Mouse (Mus musculus): ENCODE measurements around the gene Tnfrsf19. TPM values are rescaled to one million over a fixed set of nuclear protein-coding genes. Genes with fewer than 3 reads are reported as not detected.

Gene Tnfrsf19
- polyA plus RNA-seq, 1 experiment, result 2.7 TPM

DNA sequence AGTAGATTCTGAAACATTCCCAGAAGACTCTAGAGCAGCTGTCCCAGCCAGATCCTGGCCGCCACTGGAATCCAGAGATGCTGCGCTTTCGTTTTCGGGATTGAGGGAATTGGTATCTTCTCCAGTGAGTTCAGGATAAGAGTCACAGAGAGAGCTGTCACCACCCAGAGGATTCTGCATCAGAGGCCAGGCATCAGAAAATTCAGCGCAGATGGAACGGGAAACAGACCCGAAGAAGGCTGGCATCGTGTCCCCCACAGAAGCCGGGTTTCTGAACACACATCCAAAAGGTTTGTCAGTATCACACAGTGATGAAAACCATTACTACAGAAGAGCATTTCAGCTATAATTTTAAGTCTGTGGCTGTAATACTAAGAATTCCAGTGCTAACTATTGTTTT, 75.3 kb downstream of the Tnfrsf19 start:
- WGBS, result 97% methylated on average over 9 of the region's 9 CpGs
- no peaks in the 10 kb centered on the region for H3K27me3 ChIP-seq (replicated peaks; ENCODE audit: control insufficient read depth, insufficient read depth, low read length)
- no peaks in the 10 kb centered on the region for H3K4me1 ChIP-seq (ENCODE audit: control insufficient read depth, insufficient read depth, low read length)
- TF ChIP-seq POLR2A (IDR thresholded peaks at IDR 0.05; ENCODE audit: low read depth, low read length), result no peak
- no peak for TF ChIP-seq CTCF (conservative IDR thresholded peaks at IDR 0.05; ENCODE audit: insufficient read depth, insufficient read length, low read depth, low read length)
- no peak overlapping the region for H3K27ac ChIP-seq (ENCODE audit: insufficient read depth, low read depth, low read length)
- no peak for DNase-seq
- H3K4me3 ChIP-seq (ENCODE audit: insufficient read depth, low read depth, low read length), result no peak overlapping the region
- no peaks in the 10 kb centered on the region for H3K36me3 ChIP-seq (ENCODE audit: control insufficient read depth, insufficient read depth, low read length)

DNA sequence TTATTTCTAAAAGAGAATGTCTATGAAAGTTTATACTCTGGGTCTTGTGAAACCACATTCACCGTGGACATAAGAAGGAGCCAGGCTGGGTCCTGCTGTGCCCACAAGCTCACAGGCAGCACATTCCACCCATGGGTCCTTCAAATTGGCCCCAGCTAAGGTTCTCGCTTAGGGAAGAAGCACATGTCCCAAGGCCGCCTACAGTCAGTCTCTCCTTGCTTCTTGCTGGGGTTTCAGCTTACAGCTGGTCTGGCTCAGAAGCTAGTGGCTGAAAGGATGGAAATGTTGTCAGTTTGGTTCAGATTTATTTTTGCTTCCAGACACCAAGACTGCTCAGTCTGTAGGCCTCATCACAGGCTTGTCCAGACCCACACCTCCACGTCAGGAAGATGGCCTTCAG, 80.2 kb downstream of the Tnfrsf19 start:
- no peak for TF ChIP-seq POLR2A (IDR thresholded peaks at IDR 0.05; ENCODE audit: low read depth, low read length)
- TF ChIP-seq CTCF (conservative IDR thresholded peaks at IDR 0.05; ENCODE audit: insufficient read depth, insufficient read length, low read depth, low read length), result no peak
- WGBS, result 90% methylated on average over 4 of the region's 4 CpGs
- Histone ChIP-seq H3K27me3 (replicated peaks; ENCODE audit: control insufficient read depth, insufficient read depth, low read length) (no peaks in the 10 kb centered on the region), H3K4me3 (ENCODE audit: insufficient read depth, low read depth, low read length) (no peak overlapping the region), H3K36me3 (ENCODE audit: control insufficient read depth, insufficient read depth, low read length) (no peaks in the 10 kb centered on the region), H3K4me1 (ENCODE audit: control insufficient read depth, insufficient read depth, low read length) (no peaks in the 10 kb centered on the region), H3K27ac (ENCODE audit: insufficient read depth, low read depth, low read length) (no peak overlapping the region)
- DNase-seq, result no peak

DNA sequence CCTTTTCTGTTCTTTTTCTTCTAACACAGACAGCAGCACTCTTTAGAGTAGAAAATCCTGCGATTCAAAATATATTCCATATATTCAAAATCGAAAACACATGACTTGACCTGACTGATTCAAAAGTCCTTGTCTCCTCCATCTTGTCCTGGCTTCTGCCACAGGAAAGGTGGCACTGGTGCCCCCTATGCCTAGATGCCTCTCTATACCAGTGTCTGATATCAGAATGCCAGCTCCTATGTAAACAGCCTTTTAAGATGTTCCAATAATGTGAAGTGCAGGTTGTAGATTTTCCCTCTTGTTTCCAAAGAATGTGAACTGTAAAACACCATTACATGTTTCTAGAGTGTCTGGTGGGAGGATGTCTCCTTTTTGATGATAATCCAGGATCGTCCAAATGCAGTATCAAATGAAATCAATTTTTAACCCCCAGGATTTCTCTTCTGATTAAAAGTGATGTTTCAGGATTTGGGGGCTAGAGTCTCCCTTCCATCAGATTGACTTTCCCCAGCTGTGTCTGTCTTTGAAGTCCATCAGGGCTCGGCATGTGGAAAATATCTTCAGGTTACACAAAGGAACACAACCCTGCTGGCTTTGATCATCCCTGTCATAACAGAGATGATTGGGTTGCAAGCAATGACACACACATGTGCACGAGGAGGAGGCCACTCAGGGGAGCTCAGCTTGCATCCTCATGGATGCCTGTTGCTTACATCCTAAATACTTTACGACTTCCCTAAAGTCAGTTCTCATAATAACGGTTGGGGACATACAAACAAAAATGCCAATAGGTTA, 82.1 kb downstream of the Tnfrsf19 start:
- WGBS, result 72% methylated on average over 7 of the region's 7 CpGs
- DNase-seq, result no peak
- Histone ChIP-seq H3K27me3 (replicated peaks; ENCODE audit: control insufficient read depth, insufficient read depth, low read length) (no peaks in the 10 kb centered on the region), H3K4me3 (ENCODE audit: insufficient read depth, low read depth, low read length) (no peak overlapping the region), H3K4me1 (ENCODE audit: control insufficient read depth, insufficient read depth, low read length) (no peaks in the 10 kb centered on the region), H3K27ac (ENCODE audit: insufficient read depth, low read depth, low read length) (no peak overlapping the region), H3K36me3 (ENCODE audit: control insufficient read depth, insufficient read depth, low read length) (no peaks in the 10 kb centered on the region)
- TF ChIP-seq CTCF (conservative IDR thresholded peaks at IDR 0.05; ENCODE audit: insufficient read depth, insufficient read length, low read depth, low read length) (no peak), POLR2A (IDR thresholded peaks at IDR 0.05; ENCODE audit: low read depth, low read length) (no peak)

DNA sequence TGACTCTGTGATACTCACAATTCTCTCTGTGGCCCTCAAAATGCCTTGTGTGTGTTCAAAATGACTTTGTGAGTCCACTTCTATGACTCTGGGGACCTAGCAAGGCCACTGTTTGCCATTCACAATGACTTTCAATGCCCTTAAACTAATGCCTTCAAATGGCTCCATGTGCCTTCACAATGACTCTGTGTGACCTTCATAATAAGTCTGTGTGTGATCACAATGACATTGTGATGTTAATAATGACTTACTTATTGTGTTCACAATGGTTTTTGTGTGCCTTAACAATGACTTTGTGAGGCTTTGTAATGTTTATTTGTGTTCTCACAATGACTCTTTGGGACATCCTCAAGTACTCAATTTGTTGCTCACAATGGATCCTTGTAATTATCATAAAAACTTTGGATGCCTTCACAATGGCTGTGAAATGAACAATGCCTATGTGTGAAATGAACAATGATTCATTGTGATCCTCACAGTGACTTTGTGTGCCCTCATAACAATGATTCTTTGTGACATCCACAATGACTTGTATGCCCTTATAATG, 88.6 kb downstream of the Tnfrsf19 start:
- TF ChIP-seq CTCF (conservative IDR thresholded peaks at IDR 0.05; ENCODE audit: insufficient read depth, insufficient read length, low read depth, low read length) (no peak), POLR2A (IDR thresholded peaks at IDR 0.05; ENCODE audit: low read depth, low read length) (no peak)
- Histone ChIP-seq H3K4me1 (ENCODE audit: control insufficient read depth, insufficient read depth, low read length) (no peaks in the 10 kb centered on the region), H3K27me3 (replicated peaks; ENCODE audit: control insufficient read depth, insufficient read depth, low read length) (no peaks in the 10 kb centered on the region), H3K36me3 (ENCODE audit: control insufficient read depth, insufficient read depth, low read length) (no peaks in the 10 kb centered on the region), H3K27ac (ENCODE audit: insufficient read depth, low read depth, low read length) (no peak overlapping the region), H3K4me3 (ENCODE audit: insufficient read depth, low read depth, low read length) (no peak overlapping the region)
- no peak for DNase-seq

DNA sequence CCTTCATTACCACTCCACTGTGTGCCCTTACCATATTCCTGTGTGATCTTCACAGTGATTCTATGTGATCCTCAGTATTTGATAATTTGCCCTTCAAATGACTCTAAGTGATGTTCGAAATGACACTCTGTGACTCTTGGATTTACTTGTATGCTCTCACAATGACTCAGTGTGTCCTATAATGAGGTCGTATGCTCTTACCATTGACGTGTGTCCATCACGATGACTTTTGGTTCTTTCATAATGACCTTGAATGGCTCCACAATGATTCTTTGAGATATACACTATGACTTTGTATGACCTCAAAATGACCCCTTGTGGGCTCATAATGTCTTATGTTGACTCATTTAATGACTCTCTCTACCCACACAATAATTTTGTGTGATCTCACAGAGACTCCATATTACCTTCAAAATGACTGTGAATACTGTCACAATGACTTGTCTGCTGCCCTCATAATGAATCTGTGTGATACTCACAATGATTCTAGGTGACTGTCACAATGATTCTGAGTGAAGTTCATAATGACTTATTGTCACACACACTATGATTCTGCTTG, 108.7 kb downstream of the Tnfrsf19 start:
- H3K27me3 ChIP-seq (replicated peaks; ENCODE audit: control insufficient read depth, insufficient read depth, low read length), result no peaks in the 10 kb centered on the region
- H3K4me1 ChIP-seq (ENCODE audit: control insufficient read depth, insufficient read depth, low read length), result no peaks in the 10 kb centered on the region
- WGBS, result 96% methylated on average over 4 of the region's 4 CpGs
- TF ChIP-seq CTCF (conservative IDR thresholded peaks at IDR 0.05; ENCODE audit: insufficient read depth, insufficient read length, low read depth, low read length), result no peak
- no peak for TF ChIP-seq POLR2A (IDR thresholded peaks at IDR 0.05; ENCODE audit: low read depth, low read length)
- no peak overlapping the region for H3K27ac ChIP-seq (ENCODE audit: insufficient read depth, low read depth, low read length)
- H3K36me3 ChIP-seq (ENCODE audit: control insufficient read depth, insufficient read depth, low read length), result no peaks in the 10 kb centered on the region
- no peak for DNase-seq
- H3K4me3 ChIP-seq (ENCODE audit: insufficient read depth, low read depth, low read length), result no peak overlapping the region

DNA sequence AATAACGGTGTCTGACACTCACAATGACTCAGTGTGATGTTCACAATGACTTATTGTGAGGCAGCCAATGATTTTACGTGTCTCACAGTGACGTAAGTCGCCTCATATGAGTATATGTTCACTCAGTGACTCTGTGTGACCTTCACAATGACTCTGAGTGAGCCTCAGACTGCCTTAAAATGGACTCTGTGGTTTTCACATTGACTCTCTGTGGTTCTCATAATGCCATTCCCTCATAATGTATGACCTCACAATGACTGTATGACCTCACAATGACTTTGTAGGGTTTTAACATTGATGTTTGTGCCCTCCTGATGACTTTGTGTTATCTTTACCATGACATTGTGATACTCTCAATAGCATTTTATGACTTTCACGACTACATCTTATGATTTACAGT, 110.6 kb downstream of the Tnfrsf19 start:
- WGBS, result 84% methylated on average over 5 of the region's 5 CpGs
- H3K27ac ChIP-seq (ENCODE audit: insufficient read depth, low read depth, low read length), result no peak overlapping the region
- no peak overlapping the region for H3K4me3 ChIP-seq (ENCODE audit: insufficient read depth, low read depth, low read length)
- no peaks in the 10 kb centered on the region for H3K36me3 ChIP-seq (ENCODE audit: control insufficient read depth, insufficient read depth, low read length)
- H3K27me3 ChIP-seq (replicated peaks; ENCODE audit: control insufficient read depth, insufficient read depth, low read length), result no peaks in the 10 kb centered on the region
- TF ChIP-seq POLR2A (IDR thresholded peaks at IDR 0.05; ENCODE audit: low read depth, low read length) (no peak), CTCF (conservative IDR thresholded peaks at IDR 0.05; ENCODE audit: insufficient read depth, insufficient read length, low read depth, low read length) (no peak)
- no peak for DNase-seq
- H3K4me1 ChIP-seq (ENCODE audit: control insufficient read depth, insufficient read depth, low read length), result no peaks in the 10 kb centered on the region

DNA sequence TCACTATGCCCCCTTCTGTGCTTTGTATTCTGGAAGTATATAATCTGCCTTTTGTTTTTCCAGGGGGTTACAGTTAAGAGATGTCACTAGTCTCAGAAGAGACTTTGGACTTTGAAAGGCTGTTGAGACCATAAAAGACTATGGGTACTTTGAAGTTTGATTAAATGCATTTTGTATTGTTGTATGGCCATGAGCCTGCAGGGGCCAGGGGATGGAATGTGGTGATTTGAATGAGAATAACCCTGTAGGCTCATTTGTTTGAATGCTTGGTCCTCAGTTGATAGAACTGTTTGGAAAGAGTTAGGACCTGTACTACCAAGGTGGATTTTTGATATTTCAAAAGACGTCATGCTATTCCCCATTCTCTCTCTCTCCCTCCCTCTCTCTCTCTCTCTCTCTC, 120.3 kb downstream of the Tnfrsf19 start:
- Histone ChIP-seq H3K4me3 (ENCODE audit: insufficient read depth, low read depth, low read length) (no peak overlapping the region), H3K27me3 (replicated peaks; ENCODE audit: control insufficient read depth, insufficient read depth, low read length) (no peaks in the 10 kb centered on the region), H3K4me1 (ENCODE audit: control insufficient read depth, insufficient read depth, low read length) (no peaks in the 10 kb centered on the region), H3K27ac (ENCODE audit: insufficient read depth, low read depth, low read length) (no peak overlapping the region), H3K36me3 (ENCODE audit: control insufficient read depth, insufficient read depth, low read length) (no peaks in the 10 kb centered on the region)
- no peak for DNase-seq
- TF ChIP-seq CTCF (conservative IDR thresholded peaks at IDR 0.05; ENCODE audit: insufficient read depth, insufficient read length, low read depth, low read length) (no peak), POLR2A (IDR thresholded peaks at IDR 0.05; ENCODE audit: low read depth, low read length) (no peak)
- WGBS, result 91% methylated on average over 1 of the region's 1 CpGs

All from kidney, adult 2 months (tissue).